Mouse (Mus musculus) layer of hippocampus, postnatal 25 days (tissue): ENCODE measurements around the gene Ehmt1. TPM values are rescaled to one million over a fixed set of nuclear protein-coding genes. Genes with fewer than 3 reads are reported as not detected.
A peak's percentile ranks its signal among the peaks of the same experiment; 100 is the strongest.

Source experiments
- DNase-seq, 2 experiments: peaks; one replicate each; pipeline ENCODE4 v3.0.0; 2022; ENCODE audit warnings: mixed read lengths in 2 of 2, low spot score in 1 of 2; ENCODE audit errors: extremely low spot score in 1 of 2
- total RNA-seq, 2 experiments: library from RNA; stranded (reverse); gene quantifications; 2 replicates each; pipeline ENCODE4 v1.2.3; 2021

The Ehmt1 gene
- total RNA-seq, 2 experiments from 2014 or later, result 61.4 to 71.0 TPM

- no peak for DNase-seq
Observed at GRCm38 (mm10) chr2:24912589-24912988, 6.8 kb downstream of the Ehmt1 start.

- DNase-seq, result no peak
Observed at GRCm38 (mm10) chr2:24912189-24912588, 7.2 kb downstream of the Ehmt1 start.

DNA sequence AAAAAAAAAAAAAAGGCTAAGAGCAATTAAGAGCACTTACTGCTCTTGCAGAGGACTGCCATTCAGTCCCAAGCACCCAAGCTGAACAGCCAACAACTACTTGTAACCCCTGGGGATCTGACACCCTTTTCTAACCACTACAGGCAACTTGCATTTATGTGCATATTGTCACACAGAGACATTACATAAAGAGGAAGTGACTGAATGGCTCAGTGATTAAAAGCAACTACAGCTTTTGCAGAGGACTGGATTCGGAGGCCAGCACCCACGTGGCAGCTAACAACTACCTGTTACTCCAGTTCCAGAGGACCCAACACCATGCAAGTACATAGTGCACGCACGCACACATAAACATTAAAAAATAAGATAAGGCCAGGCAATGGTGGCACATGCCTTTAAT lies 8.9 kb downstream of the Ehmt1 start:
- DNase-seq, result no peak

- no peak for DNase-seq
Observed at GRCm38 (mm10) chr2:24905653-24906155, 13.7 kb downstream of the Ehmt1 start.

DNA sequence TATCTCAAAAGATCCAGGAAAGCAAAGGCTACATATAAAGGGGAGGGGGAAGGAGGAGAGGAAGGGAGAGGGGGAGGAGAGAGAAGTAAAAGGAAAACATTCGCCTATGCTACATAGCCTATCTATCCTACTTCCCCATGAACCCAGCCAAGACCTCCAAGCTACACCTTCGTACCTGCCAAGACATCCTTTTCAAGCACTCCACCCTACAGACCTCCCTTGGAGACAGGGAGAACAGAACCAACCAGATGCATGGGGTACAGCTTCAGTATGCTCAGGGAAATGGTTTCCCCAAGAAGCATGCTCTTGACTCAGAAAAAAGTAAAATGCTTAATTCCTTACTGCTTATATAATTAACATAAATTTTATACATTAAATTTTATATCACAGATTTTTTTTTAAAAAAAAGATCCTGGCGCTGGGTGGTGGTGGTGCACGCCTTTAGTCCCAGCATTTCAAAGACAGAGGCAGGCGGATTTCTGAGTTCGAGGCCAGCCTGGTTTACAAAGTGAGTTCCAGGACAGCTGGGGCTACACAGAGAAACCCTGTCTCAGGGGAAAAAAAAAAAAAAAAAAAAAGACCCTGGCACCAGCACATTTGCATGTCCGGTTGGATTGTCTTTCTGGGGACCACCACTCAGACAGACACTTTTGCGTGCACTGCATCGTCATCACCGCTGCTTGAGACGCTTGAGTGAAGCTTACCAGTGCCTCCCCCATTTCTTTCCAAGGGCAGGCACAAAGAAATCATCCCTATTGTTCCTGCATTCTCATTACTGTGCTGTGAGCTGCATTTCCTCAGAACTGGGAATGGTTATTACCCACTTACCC lies 14.4 kb downstream of the Ehmt1 start:
- DNase-seq, result no peak

DNA sequence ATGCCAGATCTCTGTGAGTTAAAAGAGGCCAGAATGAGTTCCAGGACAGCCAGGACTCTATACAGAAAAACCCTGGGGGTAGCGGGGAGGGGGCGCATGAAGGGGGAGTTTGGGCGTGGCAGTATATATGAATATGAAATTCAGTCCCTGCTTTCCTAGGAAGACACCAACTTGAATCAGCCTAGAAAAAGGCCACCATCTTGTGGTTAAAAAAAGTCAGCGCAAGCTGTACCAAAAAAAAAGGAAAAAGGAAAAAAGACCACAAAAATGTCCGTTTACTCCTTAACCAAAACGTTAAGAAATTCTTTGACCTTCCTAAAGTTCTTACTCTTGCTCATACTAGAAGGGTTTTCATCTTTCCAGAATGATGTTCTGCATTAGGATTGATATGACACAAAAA lies 16.4 kb downstream of the Ehmt1 start:
- DNase-seq, result no peak

DNA sequence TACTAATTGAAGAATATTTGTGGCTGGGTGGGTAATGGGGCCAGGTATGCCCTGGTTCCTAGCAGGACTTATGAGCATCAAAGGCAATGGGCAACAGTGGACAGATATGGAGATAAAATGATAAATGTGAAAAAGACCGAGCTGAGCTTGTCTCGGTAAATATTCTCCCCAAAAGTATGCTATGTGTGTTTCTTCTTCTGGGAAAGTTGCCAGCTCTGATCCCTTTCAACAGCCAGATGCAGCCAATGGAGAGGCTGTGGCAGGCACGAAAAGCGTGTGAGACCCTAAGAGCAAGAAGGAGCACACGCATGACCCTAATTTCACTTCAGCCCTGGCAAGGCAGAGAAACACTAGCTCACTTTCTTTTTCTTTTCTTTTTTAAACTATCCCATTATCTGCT lies 18.4 kb downstream of the Ehmt1 start:
- DNase-seq, result no peak

GRCm38 (mm10) chr2:24899292-24899691 lies 20.1 kb downstream of the Ehmt1 start:
- DNase-seq, result no peak

DNA sequence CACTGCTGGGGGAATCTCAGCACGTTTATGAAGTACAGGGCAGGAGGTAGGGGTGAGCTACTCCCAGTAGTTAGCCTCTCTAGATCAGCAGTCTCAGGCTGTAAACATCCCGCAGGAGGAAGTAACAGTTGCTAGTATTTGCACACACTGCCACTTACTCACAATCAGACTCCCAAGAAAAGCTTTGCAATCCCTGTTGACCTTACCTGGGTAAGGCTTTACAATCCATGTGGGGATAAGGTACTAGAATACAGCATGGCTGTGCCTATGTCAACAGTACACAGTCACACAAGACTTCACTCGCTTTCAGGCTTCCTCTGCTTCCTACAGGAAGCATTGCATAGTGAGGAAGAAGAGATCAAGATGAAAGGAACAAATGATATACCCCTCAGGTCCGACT lies 22.7 kb downstream of the Ehmt1 start:
- no peak for DNase-seq

GRCm38 (mm10) chr2:24894211-24894610 lies 25.2 kb downstream of the Ehmt1 start:
- no peak for DNase-seq

- DNase-seq, result no peak
Observed at GRCm38 (mm10) chr2:24892318-24892717, 27.1 kb downstream of the Ehmt1 start.

GRCm38 (mm10) chr2:24890541-24891447 lies 28.6 kb downstream of the Ehmt1 start:
- DNase-seq, result no peak

- no peak for DNase-seq
Observed at GRCm38 (mm10) chr2:24888895-24889294, 30.5 kb downstream of the Ehmt1 start.

- DNase-seq, result no peak
Observed at GRCm38 (mm10) chr2:24880686-24881085, 38.7 kb downstream of the Ehmt1 start.

- no peak for DNase-seq
Observed at GRCm38 (mm10) chr2:24870952-24871351, 48.5 kb downstream of the Ehmt1 start.

DNA sequence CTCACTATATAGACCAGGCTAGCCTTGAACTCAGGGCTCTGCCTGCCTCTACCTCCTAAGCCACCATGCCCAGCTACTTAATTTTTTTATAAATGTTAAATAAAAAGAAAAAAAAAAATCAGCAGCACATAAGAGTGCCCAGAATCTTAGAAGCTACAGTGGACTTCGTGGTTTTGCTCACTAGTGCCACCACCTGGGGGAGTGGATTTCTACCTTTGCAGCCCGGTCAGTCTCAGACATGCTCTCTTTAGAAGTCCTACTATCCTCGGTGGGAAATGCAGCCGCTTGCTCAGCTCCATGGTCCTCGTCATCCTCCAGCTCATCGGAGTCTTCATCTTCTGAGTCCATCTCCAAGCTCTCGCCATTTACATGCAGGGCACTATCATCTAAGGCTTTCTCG lies 56.4 kb downstream of the Ehmt1 start:
- peak in 1 of 2 experiments; percentile 36 for DNase-seq

- DNase-seq, result no peak
Observed at GRCm38 (mm10) chr2:24852408-24852807, 67.0 kb downstream of the Ehmt1 start.

GRCm38 (mm10) chr2:24846557-24846956 lies 72.9 kb downstream of the Ehmt1 start:
- DNase-seq, result no peak

DNA sequence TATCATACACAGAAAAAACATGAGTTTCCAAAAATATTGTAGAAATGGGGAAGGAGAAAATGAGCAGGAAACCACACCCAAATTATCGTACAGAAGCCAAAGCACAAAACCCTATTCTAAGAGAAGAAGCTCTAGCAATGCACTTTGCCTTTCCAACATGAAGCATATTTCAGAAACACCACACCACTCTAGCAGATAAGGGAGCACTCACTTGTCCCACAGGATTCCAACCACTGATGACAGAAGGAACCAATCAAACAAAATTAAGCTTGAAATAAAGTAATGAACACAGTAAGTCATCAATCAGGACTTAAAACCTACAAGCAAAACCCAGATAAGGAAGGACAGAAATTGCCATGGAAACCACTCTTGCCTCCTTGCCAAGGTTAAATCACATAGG lies 74.2 kb downstream of the Ehmt1 start:
- no peak for DNase-seq

DNA sequence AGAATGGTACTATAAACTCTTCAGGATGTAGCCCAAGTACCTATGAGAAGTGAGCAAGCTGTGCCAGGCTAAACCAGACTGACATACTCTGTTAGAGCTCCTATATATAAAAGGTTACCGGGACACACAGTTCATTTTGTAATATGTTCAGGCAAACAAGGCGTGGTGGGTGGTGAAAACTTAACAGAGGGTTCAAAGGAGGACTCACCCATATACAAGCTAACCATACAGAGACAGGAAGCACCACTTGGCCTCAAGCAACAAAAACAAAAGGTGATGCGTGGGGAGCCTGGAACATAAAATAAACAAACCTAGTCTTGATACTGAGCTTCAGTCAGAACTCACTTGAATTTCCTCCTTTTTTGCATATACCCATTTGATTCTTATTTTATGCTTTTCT lies 88.8 kb downstream of the Ehmt1 start:
- DNase-seq, result no peak

DNA sequence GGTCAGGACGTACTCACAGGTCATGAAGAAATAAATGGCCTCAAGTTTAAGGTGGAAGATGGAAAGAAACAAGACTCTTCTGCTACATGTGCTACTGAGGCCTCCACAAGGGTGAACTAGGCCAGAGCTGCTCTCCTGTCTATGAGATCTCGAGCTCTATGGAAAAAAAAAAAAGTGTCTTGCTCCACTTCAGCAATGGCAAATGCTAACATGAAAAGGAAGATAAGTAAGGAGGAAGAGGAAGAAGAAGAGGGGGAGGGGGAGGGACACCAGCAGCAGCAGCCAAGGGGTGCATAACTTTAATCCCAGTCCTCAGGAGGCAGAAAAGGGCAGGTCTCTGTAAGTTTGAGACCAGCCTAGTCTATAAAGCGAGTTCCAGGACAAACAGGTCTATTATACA lies 109.7 kb downstream of the Ehmt1 start:
- DNase-seq, result no peak
